Mouse (Mus musculus) B cell, adult 67 days (primary cell): ENCODE data around the gene Olfr474. TPM values are rescaled to one million over a fixed set of nuclear protein-coding genes. Genes with fewer than 3 reads are reported as not detected.

Experiments
- total RNA-seq, 2 experiments: library from RNA; stranded (reverse); gene quantifications; 4 replicates each; pipeline ENCODE4 v1.2.4; 2023

Gene Olfr474
- total RNA-seq: not detected

DNA sequence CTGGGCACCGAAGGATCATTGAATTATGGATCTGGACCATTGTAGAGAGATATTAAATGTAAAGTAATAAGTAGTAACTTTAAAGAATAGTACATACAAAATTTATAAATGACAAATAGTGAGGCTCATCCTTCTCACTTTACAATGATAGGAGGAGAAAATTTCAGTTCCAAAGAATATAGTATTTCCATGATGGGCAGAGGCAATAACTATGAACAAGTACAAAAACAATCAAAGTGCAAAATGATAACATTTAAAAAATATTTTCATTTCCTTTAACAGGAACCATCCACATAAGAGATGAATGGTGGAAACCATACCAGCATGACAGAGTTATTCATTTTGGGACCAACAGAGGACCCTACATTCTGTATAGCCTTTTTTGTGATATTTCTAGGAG is at the start of gene Olfr474:
Gene Olfr474, plus strand, starts transcription at position 301 of the 400 bp plus-strand sequence.

DNA sequence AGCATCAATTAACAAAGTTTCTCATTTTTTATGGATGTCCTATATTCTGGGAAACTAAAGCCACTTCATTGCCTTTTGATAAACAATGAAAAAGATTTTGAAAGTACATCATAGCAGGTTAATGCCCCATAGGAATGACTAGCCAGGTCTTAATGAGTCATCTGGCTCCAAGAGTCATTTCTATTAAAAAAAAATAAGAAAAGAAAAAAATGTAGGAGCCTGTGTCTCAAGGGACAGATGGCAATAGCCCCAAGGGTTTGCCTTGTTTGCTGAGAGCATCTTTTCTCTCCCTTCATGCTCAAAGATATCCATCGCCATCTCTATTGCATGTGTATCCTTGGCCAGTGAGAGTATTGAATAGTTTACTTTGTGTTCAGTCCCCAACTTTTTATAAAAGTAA is 24.3 kb upstream of the Olfr474 start, which contains the start of gene Olfr473:
Gene Olfr473, plus strand, starts transcription at position 301 of the 400 bp plus-strand sequence.

DNA sequence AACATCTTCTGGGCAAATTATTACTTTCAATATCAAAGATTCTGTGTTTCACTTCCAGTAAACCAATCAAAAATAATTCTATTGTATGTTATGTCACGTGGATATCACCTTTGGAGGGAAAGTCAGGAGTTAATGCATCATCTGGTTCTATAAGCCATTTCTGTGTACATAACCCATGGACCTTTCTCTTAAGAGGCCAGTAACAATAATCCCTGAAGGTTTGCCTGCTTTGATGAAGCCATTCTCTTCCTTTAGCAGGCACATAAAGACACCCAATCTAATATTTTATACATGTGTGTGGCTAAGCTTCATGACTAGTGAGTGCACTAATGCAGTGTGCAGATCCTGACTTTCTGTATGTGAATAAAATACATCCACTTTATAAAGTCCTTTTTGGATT is 10.1 kb downstream of the Olfr474 start, which contains the start of gene Olfr476:
Gene Olfr476, plus strand, starts transcription at position 301 of the 400 bp plus-strand sequence.

DNA sequence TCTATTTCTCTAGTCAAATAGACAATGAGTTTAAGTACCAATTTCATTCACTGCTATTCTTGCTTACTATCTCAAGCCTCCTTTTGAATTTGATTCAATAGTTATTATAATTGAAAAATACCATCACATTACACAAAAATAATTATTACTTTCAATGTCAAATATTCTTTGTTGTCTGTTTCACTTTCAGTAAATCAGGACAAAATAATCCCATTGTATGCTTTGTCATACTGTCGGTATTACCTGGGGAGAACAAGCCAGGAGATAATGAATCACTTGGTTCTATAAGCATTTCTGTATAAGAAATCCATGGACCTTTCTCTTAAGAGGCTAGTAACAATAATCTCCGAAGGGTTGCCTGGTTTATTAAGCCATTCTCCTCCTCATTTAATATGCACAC is 31.9 kb downstream of the Olfr474 start, which contains the start of gene Olfr477:
Gene Olfr477, plus strand, starts transcription at position 301 of the 400 bp plus-strand sequence.

Other genes with a start within 250 kb of the Olfr474 start
- not detected for gene Cyb5r2, start 196.6 kb upstream of the Olfr474 start, total RNA-seq
- gene Ovch2, start 153.4 kb upstream of the Olfr474 start, total RNA-seq: not detected
- gene Olfr467, start 142.4 kb upstream of the Olfr474 start, total RNA-seq: not detected
- not detected for gene Olfr469, start 129.1 kb upstream of the Olfr474 start, total RNA-seq
- gene Olfr470, start 107.2 kb upstream of the Olfr474 start, total RNA-seq: not detected
- not detected for gene Olfr472, start 56.7 kb upstream of the Olfr474 start, total RNA-seq
- gene Olfr473, start 24.2 kb upstream of the Olfr474 start, total RNA-seq: not detected
- gene Olfr476, start 10.2 kb downstream of the Olfr474 start, total RNA-seq: not detected
- gene Olfr477, start 32.0 kb downstream of the Olfr474 start, total RNA-seq: not detected
- not detected for gene Olfr478, start 79.3 kb downstream of the Olfr474 start, total RNA-seq
- gene Olfr479, start 96.0 kb downstream of the Olfr474 start, total RNA-seq: not detected
- not detected for gene Olfr480, start 112.7 kb downstream of the Olfr474 start, total RNA-seq
- not detected for gene Olfr481, start 125.2 kb downstream of the Olfr474 start, total RNA-seq
- gene Olfr482, start 142.9 kb downstream of the Olfr474 start, total RNA-seq: 1 to 10 TPM; 1.5 to 2.4 TPM
- not detected for gene Olfr483, start 146.2 kb downstream of the Olfr474 start, total RNA-seq
- not detected for gene Olfr484, start 172.8 kb downstream of the Olfr474 start, total RNA-seq
- not detected for gene Olfr485, start 205.2 kb downstream of the Olfr474 start, total RNA-seq
- gene Olfr486, start 218.1 kb downstream of the Olfr474 start, total RNA-seq: not detected